Mouse (Mus musculus): ENCODE measurements around the gene Kcnmb1.

Kcnmb1 gene

GRCm38 (mm10) chr11:33962688-33963407, at the start of gene Kcnmb1:
Gene Kcnmb1, plus strand, starts transcription at chr11:33963013.
- no peak for DNase-seq (ENCODE audit: low read depth)

DNA sequence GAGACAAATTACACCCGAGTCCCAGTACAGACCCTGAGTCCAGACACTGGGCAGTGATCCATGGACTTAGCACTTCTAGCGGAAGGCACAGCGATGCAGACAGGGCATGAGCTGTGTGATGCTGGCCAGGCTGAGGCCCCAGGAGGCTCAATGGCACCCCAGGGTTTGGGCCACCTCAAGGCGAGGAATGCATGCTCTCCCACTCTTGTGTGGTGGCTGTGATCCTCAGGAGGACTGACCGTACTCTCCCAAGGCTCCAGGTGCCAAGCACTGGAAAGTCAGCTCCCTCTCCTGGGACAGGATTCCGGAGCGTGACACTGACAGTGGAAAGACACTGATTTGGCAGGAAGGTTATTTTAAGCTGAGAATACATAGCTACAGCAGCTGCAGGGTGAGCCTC, 49.8 kb upstream of the Kcnmb1 start:
- DNase-seq (ENCODE audit: low read depth): no peak

- DNase-seq (ENCODE audit: low read depth): no peak
Measured at GRCm38 (mm10) chr11:33914216-33914615, 48.6 kb upstream of the Kcnmb1 start.

GRCm38 (mm10) chr11:33917574-33917973, 45.2 kb upstream of the Kcnmb1 start:
- peak; percentile 47 for DNase-seq (ENCODE audit: low read depth)

DNA sequence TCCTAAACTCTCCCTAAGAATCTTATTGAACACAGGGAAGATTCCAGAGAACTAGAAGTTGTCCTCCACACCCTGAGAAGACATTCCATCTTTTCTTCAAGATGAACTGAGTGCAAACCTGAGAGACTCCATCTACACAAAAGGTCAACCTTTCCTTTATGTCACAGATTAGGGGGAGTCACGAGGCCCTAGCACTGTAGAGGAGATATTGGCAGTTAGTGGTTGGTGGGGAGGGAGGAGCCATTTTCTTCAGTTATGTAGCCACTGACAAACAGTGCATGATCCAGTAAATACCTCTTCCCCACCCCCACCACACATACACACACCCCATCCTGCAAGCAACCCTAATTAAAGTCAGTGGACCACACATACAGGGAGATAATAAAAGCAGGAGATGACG, 44.4 kb upstream of the Kcnmb1 start:
- DNase-seq (ENCODE audit: low read depth): no peak

DNA sequence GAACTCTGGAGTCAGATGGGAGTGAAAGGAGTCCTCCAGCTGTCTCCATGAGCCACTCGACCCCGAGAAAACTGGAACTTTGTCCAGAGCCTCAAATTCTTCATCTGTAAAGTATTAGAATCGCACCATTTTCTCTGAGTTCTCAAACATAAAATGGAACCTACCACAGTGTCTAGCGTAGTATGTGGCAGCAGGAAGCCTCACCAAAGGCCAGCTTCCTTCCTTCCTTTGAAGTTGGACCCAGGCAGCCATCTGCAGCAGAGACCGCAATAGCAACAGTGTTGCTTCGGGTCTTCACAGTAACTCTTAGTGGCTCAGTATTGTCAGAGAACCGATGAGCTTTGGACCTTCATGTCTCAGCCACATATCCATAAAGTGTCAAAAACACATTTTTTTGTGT, 43.0 kb upstream of the Kcnmb1 start:
- DNase-seq (ENCODE audit: low read depth): no peak

DNA sequence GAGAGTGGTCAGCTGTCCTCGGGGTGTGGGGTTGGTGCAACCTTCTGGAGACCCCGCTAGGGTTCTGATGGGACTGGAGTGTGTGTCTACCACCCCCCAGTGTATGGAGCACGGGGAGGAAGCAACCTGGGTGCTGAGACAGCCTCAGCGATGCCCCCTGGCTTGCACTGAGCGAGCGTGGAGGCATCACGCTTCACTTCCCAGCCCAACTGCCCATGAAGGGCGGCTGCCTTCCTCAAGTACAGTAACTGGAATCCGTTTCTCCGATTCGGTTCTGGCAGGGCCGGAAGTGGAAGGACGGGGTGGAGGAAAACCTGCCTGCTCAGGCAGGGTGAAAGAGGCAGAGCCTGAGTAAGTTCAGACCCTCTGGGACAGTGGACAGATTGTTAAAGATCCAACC, 41.4 kb upstream of the Kcnmb1 start:
- DNase-seq (ENCODE audit: low read depth): no peak

- DNase-seq (ENCODE audit: low read depth): no peak
Measured at GRCm38 (mm10) chr11:33923031-33923430, 39.8 kb upstream of the Kcnmb1 start.

DNA sequence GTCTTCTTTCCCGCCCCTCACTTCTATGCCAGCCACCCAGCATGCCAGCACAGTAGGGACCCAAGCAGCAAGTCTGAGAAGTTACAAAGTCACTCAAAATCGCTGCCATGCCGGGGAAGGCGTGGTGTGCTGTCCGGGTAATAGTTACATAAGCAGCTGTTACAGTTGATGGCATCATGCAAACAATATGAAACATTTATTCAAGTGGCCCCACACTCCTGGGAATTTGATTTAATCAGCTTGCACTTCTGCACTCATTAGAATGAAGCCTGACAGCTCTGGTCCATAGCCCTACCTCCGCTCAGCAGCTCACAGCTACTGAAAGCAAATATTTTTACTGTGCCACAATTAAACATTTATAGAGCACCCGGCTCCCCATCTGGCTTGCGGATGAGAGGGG, 37.0 kb upstream of the Kcnmb1 start:
- no peak for DNase-seq (ENCODE audit: low read depth)

DNA sequence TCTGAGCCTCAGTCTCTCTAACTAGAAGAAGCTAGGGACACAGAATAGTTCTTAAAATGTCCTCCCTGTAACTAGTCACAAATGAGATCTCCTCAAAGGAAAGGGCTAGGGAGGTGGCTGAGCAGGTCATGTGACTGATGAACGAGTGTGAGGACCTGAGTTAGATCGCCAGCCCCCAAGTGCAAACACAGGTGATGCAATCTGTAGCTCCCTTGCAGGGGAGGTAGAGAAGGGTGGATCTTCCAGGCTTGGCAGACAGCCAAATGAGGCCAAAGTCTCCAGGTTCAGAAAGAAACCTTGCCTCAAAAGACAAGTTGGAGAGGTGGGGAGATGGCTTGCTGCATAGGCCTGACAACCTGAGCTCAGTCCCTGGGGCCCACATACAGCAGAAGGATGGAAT, 36.3 kb upstream of the Kcnmb1 start:
- DNase-seq (ENCODE audit: low read depth): no peak

DNA sequence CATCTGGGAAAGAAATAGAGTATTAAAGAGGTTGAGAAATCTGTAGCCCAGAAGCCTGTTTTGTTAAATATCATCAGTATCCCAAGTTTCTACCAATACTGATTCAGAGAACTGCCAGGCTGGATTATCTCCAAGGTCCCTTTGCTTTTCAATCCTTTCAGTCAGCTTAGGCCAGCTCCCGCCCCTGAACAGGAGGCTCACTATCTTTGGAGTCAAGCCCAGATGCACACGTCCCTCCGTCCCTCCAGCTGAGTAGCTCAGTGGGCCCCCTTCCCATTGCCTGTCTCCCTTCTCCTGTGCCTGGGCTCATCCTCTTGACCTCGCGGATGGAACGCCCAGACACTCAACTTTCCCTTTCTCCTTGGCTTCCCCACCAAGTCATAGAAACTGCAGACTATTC, 35.5 kb upstream of the Kcnmb1 start:
- DNase-seq (ENCODE audit: low read depth): no peak

DNA sequence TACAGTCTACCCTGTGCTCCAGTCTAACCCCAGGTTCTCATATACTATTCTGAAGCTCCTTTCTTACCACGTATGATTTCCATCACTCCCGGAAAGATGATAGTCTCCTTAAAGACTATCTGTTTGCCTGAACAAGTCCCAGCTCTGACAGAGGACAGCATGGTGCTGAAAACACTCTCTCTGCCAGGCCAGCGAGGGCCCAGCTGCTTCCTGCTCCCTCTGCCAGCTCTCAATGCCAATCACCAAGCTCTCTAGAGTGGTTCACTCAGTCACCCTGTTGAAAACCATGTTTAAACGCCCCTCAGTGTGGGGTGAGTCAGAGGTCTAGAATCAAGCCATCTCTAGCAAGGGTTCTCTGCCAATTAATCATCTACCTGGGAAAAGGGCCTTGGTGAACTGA, 35.0 kb upstream of the Kcnmb1 start:
- DNase-seq (ENCODE audit: low read depth): peak; percentile 17

- peak; percentile 69 for DNase-seq (ENCODE audit: low read depth)
Measured at GRCm38 (mm10) chr11:33928658-33929057, 34.2 kb upstream of the Kcnmb1 start.

DNA sequence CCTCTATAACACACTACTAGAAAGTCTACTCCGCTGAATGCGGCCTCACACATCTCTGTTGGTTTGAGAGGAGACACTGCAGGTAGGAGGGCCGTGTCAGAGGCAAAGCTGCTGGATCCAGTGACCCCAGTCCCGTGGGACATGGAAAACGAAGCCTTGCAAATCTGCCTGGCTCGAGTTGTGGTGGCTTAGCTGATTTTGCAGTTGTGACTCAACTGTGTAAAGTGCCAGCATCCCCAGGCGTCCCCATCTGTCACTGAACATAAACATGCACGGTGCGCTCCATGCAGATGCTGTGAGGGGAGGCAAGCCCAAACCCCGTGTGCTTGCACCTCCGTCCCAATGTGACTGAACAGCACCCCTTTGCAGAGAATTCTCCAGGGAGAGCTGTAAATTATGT, 33.4 kb upstream of the Kcnmb1 start:
- DNase-seq (ENCODE audit: low read depth): no peak

DNA sequence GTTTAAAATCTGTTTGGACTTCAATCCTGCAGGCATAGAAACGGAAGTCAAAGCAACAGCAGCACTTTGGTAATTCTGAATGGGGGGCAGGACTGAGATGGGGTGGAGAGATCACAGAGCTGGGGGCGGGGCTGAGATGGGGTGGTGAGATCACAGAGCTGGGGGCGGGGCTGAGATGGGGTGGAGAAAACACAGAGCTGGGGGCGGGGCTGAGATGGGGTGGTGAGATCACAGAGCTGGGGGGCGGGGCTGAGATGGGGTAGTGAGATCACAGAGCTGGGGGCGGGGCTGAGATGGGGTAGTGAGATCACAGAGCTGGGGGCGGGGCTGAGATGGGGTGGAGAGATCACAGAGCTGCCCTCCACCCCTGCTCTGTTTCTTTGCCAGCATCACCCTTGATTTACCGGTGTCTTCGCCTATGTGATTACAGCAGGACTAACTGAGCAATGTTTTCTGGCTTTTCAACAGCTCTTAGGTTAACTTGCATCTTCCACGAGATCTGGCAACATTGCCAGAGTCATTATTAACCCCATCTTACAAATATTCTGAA, 30.9 kb upstream of the Kcnmb1 start:
- peak; percentile 88 for DNase-seq (ENCODE audit: low read depth)

GRCm38 (mm10) chr11:33932386-33933111, 30.3 kb upstream of the Kcnmb1 start:
- DNase-seq (ENCODE audit: low read depth): peak; percentile 85

DNA sequence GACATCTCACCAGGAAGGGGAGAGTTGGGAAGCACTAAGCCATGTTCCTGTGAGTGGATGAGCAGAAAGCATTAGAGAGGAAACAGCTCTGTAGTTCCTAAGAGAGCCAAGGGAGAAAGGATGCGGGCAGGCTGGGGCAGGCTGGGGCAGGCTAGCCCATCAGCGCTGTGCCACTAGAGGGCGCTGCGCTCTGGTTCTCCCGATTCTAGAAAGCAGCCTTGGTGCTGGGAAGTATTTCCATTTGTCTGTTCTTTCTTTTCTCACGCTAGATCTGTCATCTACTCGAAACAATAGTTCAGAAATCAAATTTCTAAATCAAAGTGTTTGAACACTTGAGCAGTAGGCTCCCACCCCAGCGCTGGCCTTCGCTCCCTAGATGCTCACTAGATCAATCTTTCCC, 28.5 kb upstream of the Kcnmb1 start:
- peak; percentile 46 for DNase-seq (ENCODE audit: low read depth)

- DNase-seq (ENCODE audit: low read depth): no peak
Measured at GRCm38 (mm10) chr11:33937641-33938040, 25.2 kb upstream of the Kcnmb1 start.

DNA sequence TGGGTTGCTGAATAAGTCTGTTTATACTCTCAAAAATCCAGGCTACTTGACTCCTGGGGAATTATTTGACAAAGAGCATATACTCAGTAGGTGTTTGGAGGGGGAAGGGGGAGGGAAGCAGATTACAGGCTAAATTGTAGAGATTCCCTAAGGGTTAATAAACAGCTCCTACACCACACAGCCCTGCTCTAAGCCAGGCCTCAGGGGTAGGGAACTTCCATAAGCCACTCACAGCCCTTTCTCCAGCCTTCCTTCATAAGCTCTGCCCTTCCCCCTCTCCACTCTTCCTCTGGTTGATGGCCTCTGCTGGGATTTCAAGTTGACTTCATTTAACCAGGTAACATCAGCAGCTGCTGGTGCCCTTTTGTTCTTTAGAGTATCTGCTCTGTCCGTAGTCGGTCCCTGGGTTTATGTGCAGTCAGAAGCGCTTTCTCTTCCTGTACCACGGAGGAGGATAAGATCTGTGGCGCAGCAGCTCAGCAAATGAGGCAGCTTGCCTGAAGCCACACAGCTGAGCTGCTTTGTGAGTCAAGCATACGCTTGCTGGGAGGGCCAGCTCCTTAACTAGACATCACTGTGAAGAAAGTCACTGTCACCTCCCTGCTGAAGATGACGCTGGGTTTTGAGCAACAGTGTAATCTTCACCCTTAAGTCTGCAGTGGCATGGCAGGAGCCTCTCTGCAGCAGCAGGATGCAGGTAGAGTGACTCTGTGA, 24.1 kb upstream of the Kcnmb1 start:
- DNase-seq (ENCODE audit: low read depth): peak; percentile 93

DNA sequence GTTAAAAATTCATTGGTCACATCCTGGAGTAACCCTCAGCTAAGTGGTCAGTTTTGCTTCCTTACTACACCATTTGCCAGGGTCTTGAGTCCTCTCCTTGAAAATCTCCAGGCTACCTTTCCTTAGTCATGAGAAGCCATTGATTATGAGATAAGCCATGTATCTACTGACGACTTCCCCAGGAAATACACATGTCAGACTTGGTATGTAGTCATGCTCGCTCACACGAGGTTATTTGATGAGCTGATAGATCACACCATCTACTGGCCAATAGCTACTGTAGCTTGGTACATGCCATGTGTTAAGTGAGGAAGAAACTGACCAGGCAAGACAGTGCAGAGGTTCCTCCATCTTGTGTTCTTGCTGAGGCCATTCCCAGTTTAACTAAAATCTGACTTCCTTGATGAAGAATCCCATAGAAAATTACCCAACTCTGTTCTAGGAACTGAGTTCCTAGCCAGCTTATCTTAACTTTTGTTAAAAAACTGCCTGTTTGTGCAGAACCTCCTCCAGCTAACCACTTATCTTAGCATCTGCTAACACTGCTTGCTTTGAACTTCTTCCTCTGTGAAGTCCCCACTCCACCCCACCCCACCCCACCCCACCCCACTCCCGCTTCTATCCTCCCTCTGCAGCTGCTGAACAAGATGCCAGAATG, 23.2 kb upstream of the Kcnmb1 start:
- peak; percentile 89 for DNase-seq (ENCODE audit: low read depth)

DNA sequence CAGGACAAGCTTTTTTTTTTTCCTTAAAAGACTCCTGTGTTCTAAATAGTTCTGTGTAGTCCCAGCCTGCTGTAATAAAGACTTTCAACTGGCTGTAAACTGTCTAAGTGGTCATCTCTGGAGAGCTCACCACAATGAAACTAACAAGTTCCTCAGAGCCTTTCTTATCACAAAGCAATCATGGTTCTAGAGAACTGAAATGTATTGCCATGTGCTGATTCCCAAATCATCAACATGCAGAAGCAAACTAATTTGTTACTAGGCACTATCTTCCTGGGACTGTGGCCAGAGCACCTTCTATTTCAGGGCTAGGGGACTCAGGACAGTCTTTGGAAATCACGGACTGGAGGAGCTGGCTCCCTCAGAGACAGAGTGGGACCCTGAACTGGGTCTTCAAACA, 19.2 kb upstream of the Kcnmb1 start:
- no peak for DNase-seq (ENCODE audit: low read depth)

- DNase-seq (ENCODE audit: low read depth): peak; percentile 72
Measured at GRCm38 (mm10) chr11:33944067-33944785, 18.6 kb upstream of the Kcnmb1 start.

Measured in 416B (cell line).